Mouse (Mus musculus): ENCODE data around the gene Slc39a8.

- TF ChIP-seq ZNF384 (IDR thresholded peaks at IDR 0.05; ENCODE audit: low read depth, low read length): no peak
- TF ChIP-seq HCFC1 (IDR thresholded peaks at IDR 0.05; ENCODE audit: borderline replicate concordance, insufficient read depth, low read length): no peak
- TF ChIP-seq CHD2 (IDR thresholded peaks at IDR 0.05; ENCODE audit: low read depth, low read length): no peak
- no peak for TF ChIP-seq MAFK (IDR thresholded peaks at IDR 0.05; ENCODE audit: insufficient read depth, low read depth, low read length)
Observed at GRCm38 (mm10) chr3:135854298-135854984, 29.4 kb downstream of the Slc39a8 start.
